Mouse (Mus musculus) megakaryocyte, embryonic 14.5 days (primary cell): ENCODE data around the gene Strbp. TPM values are rescaled to one million over a fixed set of nuclear protein-coding genes. Genes with fewer than 3 reads are reported as not detected.

Experiments
- H3K27me3 ChIP-seq: replicated peaks from 2 replicates; pipeline ENCODE3; 2012; ENCODE audit warnings: inconsistent platforms
- H3K36me3 ChIP-seq: replicated peaks from 2 replicates; pipeline ENCODE3; 2012; ENCODE audit warnings: low read length, inconsistent platforms, mixed read lengths
- H3K4me1 ChIP-seq: 2 replicates; pipeline ENCODE4 v1.6.1; 2012; ENCODE audit warnings: inconsistent platforms
- H3K4me3 ChIP-seq: replicated peaks from 2 replicates; pipeline ENCODE3; 2012; ENCODE audit warnings: moderate library complexity, mild to moderate bottlenecking, inconsistent platforms
- H3K9me3 ChIP-seq: 2 replicates; pipeline ENCODE4 v1.6.1; 2012; ENCODE audit warnings: inconsistent platforms
- FLI1 ChIP-seq: IDR thresholded peaks from 2 replicates; pipeline ENCODE4 v1.6.1; 2012; ENCODE audit warnings: low read length, inconsistent platforms, mixed read lengths
- GATA1 ChIP-seq: IDR thresholded peaks from 3 replicates; pipeline ENCODE4 v1.6.1; 2012; ENCODE audit warnings: mixed read lengths, low read length, inconsistent platforms, borderline replicate concordance
- polyA plus RNA-seq: library from polyadenylated mRNA; stranded (reverse); fragments of >175 nt; gene quantifications from 2 replicates; pipeline ENCODE4 v1.2.3, GENCODE M21; 2012; ENCODE audit warnings: low replicate concordance; ENCODE audit not compliant: insufficient read depth

Strbp gene
- polyA plus RNA-seq, 1 experiment: 3.3 TPM

- Histone ChIP-seq H3K4me1 (peaks cover 26% of the 10 kb centered on the region), H3K9me3 (no peaks in the 10 kb centered on the region), H3K4me3 (peak overlapping the region; percentile 80), H3K36me3 (no peaks in the 10 kb centered on the region), H3K27me3 (peaks cover 29% of the 10 kb centered on the region)
- TF ChIP-seq GATA1: no peak
- no peak for TF ChIP-seq FLI1
Observed at GRCm38 (mm10) chr2:37734979-37735806, 31.5 kb upstream of the Strbp start.

GRCm38 (mm10) chr2:37731241-37731801 lies 27.7 kb upstream of the Strbp start:
- Histone ChIP-seq H3K4me1 (peaks cover 21% of the 10 kb centered on the region), H3K27me3 (peaks cover 15% of the 10 kb centered on the region), H3K9me3 (peaks cover 18% of the 10 kb centered on the region), H3K36me3 (no peaks in the 10 kb centered on the region), H3K4me3 (no peak overlapping the region)
- no peak for TF ChIP-seq GATA1
- TF ChIP-seq FLI1: no peak

GRCm38 (mm10) chr2:37724231-37724630 lies 20.6 kb upstream of the Strbp start:
- no peaks in the 10 kb centered on the region for H3K4me1 ChIP-seq
- no peaks in the 10 kb centered on the region for H3K36me3 ChIP-seq
- TF ChIP-seq GATA1: no peak
- TF ChIP-seq FLI1: no peak
- no peak overlapping the region for H3K4me3 ChIP-seq
- H3K9me3 ChIP-seq: peaks cover 17% of the 10 kb centered on the region
- peaks cover 8% of the 10 kb centered on the region for H3K27me3 ChIP-seq

- Histone ChIP-seq H3K27me3 (peaks cover 8% of the 10 kb centered on the region), H3K4me1 (no peaks in the 10 kb centered on the region), H3K9me3 (peaks cover 11% of the 10 kb centered on the region), H3K4me3 (no peak overlapping the region), H3K36me3 (no peaks in the 10 kb centered on the region)
- TF ChIP-seq GATA1 (no peak), FLI1 (no peak)
Observed at GRCm38 (mm10) chr2:37723501-37724090, 19.9 kb upstream of the Strbp start.

- Histone ChIP-seq H3K4me1 (no peaks in the 10 kb centered on the region), H3K36me3 (no peaks in the 10 kb centered on the region), H3K27me3 (peaks cover 9% of the 10 kb centered on the region), H3K4me3 (no peak overlapping the region), H3K9me3 (peaks cover 6% of the 10 kb centered on the region; the same call in 1 of the 2 replicates)
- TF ChIP-seq FLI1: no peak
- no peak for TF ChIP-seq GATA1
Observed at GRCm38 (mm10) chr2:37722674-37723465, 19.2 kb upstream of the Strbp start.

GRCm38 (mm10) chr2:37716266-37716665 lies 12.6 kb upstream of the Strbp start:
- no peak for TF ChIP-seq FLI1
- TF ChIP-seq GATA1: no peak
- no peaks in the 10 kb centered on the region for H3K36me3 ChIP-seq
- H3K4me1 ChIP-seq: peaks cover 12% of the 10 kb centered on the region; the same call in 1 of the 2 replicates
- no peaks in the 10 kb centered on the region for H3K9me3 ChIP-seq
- H3K27me3 ChIP-seq: peaks cover 24% of the 10 kb centered on the region
- no peak overlapping the region for H3K4me3 ChIP-seq

GRCm38 (mm10) chr2:37715364-37715763 lies 11.7 kb upstream of the Strbp start:
- H3K27me3 ChIP-seq: peaks cover 26% of the 10 kb centered on the region
- peaks cover 12% of the 10 kb centered on the region; the same call in 1 of the 2 replicates for H3K4me1 ChIP-seq
- no peaks in the 10 kb centered on the region for H3K9me3 ChIP-seq
- no peaks in the 10 kb centered on the region for H3K36me3 ChIP-seq
- no peak overlapping the region for H3K4me3 ChIP-seq
- no peak for TF ChIP-seq GATA1
- TF ChIP-seq FLI1: no peak

- no peaks in the 10 kb centered on the region for H3K9me3 ChIP-seq
- peaks cover 39% of the 10 kb centered on the region for H3K27me3 ChIP-seq
- H3K36me3 ChIP-seq: no peaks in the 10 kb centered on the region
- H3K4me3 ChIP-seq: no peak overlapping the region
- H3K4me1 ChIP-seq: peaks cover 20% of the 10 kb centered on the region; the same call in 1 of the 2 replicates
- TF ChIP-seq FLI1 (no peak), GATA1 (no peak)
Observed at GRCm38 (mm10) chr2:37713100-37713499, 9.4 kb upstream of the Strbp start.

- Histone ChIP-seq H3K9me3 (no peaks in the 10 kb centered on the region), H3K4me3 (no peak overlapping the region), H3K36me3 (no peaks in the 10 kb centered on the region), H3K27me3 (peaks cover 45% of the 10 kb centered on the region), H3K4me1 (peaks cover 19% of the 10 kb centered on the region)
- TF ChIP-seq FLI1: no peak
- no peak for TF ChIP-seq GATA1
Observed at GRCm38 (mm10) chr2:37708835-37709234, 5.2 kb upstream of the Strbp start.
